Mouse (Mus musculus) layer of hippocampus, adult 9-11 months (tissue): ENCODE data around the gene Hecw2.

Source experiments
- DNase-seq: peaks from one replicate; pipeline ENCODE4 v3.0.0; 2022

Gene Hecw2

DNA sequence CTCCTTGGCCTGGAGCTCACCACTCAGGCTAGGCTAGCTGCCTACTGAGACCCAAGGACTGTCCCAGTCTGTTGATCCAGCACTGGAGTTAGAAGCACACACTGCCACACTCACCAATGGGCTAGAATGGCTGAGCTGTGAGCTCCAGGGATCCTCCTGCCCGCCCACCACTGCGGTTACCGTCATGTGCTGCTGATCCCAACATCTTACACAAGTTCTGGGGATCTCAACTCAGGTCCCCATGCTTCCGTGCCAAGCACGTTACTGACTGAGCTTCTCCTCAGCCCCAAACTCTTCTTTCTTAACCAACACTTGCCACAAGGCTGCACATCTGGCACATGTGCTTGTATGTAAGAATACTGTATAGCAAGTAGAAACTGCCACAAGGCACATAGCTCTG is 218.2 kb downstream of the Hecw2 start:
- no peak for DNase-seq

DNA sequence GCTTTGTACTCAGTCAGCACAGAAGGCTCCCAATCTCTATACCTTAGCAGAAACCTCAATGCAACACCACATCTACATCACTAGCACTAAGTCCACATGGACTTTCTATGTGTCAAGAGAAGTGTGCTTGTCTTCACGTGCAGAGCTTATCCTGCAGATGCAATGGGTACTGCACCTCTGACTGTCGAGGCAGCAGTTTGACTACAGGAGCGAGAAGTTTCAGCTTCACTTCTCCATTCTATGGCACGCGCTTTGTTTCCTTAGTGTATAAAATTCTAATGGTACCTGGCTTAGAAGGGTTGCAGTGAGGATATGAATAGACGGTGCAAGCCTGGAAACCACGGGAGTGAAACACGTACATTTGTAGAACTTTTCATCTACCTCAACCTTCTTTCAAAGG is 218.9 kb downstream of the Hecw2 start:
- DNase-seq: no peak

DNA sequence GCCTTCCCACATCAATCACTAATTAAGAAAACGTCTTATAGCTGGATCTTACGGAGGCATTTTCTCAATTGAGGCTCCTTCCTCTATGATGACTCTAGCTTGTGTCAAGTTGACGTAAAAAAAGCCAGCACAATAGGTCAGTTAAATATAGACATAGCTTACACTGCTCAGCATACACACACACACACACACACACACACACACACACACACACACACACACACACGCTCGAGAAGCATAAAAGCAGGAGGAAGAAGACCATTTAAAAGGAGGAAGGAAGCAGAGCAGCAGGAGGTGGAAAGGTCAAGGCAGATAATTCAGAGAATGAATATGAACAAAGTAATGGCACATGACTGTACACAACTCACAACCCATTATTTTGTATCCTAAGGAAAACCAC is 220.0 kb downstream of the Hecw2 start:
- no peak for DNase-seq

GRCm38 (mm10) chr1:53970326-53970977 is 224.5 kb downstream of the Hecw2 start:
- DNase-seq: peak; percentile 14

DNA sequence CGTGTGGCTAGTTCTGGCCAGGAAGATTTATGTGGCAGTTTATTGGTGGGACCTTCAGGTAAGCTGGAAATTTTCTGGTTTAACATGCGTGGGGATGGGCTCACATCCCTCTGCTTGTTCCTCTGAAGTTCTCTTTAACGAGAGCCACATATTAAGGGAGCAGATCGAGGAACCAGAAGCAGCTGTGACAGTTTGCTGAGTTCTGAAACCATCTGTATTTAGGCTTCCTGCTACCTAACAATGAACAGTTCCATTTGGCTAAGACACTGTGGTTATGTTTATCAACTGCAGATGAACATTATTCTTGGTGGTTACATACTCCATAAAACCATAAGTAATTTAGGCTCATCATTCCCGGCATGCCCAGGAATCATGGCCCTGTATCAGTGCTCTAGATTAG is 242.6 kb downstream of the Hecw2 start:
- peak; percentile 49 for DNase-seq

DNA sequence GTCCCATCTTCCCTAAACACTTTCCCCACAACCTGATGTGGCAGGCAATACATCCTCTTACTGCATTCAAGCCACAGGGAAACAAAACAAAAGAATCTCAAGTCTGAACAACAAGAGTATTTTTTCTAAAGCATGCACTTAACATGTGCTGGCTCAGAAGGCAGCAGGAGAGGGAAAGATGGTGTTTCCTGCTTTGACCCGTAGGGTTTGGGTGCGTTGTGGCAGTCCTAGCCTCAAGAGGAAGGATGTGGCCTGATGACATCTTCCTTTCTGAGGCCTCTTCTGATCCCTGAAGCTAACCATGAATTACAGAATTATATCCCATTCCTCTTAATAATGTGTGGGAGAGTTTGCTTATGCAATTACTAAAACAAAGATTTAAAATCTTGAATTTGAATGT is 249.2 kb downstream of the Hecw2 start:
- DNase-seq: no peak

GRCm38 (mm10) chr1:53942468-53942867 is 252.5 kb downstream of the Hecw2 start:
- no peak for DNase-seq

GRCm38 (mm10) chr1:53941528-53941927 is 253.4 kb downstream of the Hecw2 start:
- DNase-seq: no peak

- DNase-seq: no peak
Measured at GRCm38 (mm10) chr1:53940268-53941017, 254.5 kb downstream of the Hecw2 start.

DNA sequence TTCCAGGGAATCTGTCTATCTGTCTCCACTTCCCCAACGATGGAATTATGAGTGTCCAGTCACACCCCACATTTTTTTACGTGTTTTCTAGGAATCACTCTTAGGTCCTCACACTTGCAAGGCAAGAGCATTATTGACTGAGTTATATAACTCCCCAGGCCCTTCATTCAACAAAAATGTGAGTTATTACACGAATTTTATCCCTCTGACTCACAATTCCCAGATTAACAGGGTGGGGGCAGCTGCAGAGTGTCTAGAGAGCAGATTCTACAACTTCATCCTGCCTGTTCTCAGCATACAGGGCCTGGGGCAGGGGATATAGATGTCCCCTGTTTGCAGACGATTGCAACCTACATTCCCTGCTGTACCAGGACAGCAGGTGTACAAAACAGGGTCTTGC is 255.7 kb downstream of the Hecw2 start:
- DNase-seq: no peak

DNA sequence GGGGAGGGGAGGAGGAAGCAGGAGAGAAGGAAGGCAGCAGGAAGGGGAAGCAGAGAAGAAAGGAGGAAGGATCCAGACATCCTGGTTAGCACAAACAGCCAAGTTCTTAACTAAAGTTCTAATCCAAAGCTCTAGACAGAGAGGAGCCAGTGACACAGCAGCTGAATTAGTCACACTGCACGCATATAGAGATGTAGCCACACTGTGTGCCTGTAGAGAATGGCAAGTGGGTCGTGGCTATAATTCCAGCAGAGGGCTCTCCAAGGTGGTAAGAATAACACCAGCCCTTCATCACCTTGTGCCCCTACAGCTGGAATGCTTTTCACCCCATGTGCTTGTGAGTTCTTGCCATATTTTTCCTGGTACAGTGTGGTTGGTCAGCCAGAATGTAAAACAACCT is 261.7 kb downstream of the Hecw2 start:
- DNase-seq: no peak

DNA sequence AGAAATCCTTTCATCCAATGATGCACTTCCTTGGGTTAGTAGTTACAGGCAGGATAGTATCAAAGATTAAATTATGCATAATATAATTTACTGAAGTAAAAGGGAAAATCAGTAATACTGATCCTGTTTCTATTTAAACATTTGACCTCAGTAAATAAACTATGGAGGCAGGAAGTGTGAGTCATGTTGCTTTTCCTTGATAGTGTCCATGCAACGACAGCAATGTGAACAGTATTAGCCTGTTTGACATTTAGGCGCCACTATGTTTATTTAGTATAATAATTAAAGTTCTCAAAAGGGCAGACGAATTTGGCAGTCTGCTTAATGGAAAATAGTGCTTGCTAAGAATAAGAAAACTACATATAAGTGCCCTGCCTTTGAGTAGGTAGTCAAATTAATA is 263.7 kb downstream of the Hecw2 start:
- no peak for DNase-seq

- DNase-seq: no peak
Measured at GRCm38 (mm10) chr1:53927605-53928004, 267.4 kb downstream of the Hecw2 start.

DNA sequence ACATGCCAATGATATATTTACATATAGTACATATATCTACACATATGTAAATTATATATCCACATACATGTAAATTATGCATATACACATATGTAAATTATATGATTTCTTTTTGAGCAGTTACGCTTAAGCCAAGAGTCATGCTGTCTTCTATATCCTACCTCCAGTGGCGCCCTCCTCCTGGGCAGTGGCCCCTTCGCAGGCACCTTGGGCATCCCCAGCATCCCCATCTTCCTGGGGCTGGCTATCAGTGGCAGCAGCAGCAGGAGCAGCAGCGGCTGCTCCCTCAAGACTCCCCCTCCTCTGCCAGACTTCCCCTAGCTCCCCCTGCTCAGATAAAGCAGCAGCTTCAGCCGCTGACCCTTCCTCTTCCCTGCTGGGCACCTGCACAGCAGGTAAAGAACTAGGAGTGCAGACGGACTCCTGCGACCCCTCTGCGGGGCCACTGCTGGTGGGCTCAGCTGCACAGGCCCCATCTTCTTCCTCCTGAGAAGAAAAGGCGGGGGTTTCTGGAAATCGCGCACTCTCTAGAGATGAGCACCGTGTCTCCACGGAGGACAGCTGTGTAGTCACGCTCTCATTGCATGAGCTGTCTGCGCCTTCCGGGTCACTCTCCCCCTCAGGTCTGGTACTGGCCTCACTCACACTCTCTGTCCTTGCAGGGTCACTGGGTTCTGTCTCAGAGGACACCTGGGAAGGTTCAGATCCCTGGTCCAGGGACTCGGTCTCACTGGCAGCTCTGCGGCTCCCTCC is 269.6 kb downstream of the Hecw2 start:
- DNase-seq: no peak

DNA sequence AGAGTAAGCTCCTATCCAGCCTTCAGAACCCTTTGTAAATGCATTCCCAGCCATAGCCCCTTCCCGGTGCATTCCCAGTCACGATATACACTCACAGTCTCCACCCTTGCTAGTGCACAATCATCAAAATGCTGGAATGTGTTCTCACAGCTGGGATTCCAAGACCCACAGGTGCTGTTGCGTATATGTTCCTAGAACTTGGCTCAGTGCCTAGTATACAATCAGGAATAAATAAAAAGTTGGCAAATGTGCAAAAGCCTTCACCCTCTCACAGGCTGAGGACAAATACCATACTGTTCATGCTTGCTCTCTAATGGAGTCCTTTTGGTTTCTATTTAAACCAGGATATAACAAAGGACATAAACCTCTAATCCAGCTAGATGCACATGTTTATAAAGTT is 283.1 kb downstream of the Hecw2 start:
- DNase-seq: no peak

GRCm38 (mm10) chr1:53910251-53910650 is 284.7 kb downstream of the Hecw2 start:
- DNase-seq: no peak

- DNase-seq: peak; percentile 17
Measured at GRCm38 (mm10) chr1:53909118-53909517, 285.9 kb downstream of the Hecw2 start.

- no peak for DNase-seq
Measured at GRCm38 (mm10) chr1:53906175-53906574, 288.8 kb downstream of the Hecw2 start.

DNA sequence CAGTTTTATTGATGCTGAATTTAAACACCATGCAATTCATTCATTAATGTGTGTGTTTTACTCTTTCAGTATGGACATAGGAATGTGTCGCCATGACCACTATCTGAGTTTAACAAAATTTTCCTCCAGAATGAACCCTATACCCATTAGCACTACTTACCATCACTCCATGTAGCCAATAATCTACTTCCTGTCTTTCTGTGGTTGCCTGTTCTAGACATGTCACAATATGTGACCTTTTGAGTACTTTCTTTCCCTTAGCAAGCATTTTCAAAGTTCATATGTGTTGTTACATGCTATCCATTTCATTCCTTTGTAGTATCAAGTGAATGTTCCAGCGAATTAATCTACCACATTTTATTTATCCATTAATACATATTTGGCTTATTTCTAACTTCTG is 294.6 kb downstream of the Hecw2 start:
- no peak for DNase-seq

DNA sequence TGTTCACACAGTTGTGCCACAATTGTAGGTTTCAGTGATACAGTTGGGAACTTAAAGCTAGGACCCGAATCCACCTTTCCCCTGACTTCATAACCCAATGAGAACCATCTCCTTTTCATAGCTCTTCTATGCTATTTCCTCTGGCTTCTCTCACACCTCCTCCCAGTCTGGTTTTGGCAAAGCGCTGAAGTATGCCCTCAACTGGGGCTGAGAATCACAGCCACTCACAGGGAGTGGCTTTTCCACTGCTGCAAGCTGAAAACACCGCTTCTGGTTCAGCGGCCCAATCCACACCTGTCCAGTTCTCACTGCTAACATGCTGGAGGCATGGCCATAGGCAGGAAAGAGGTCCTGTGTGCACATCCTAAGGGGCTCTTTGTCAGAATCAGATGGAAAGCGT is 300.7 kb downstream of the Hecw2 start:
- no peak for DNase-seq

GRCm38 (mm10) chr1:53890380-53890779 is 304.6 kb downstream of the Hecw2 start:
- DNase-seq: no peak

DNA sequence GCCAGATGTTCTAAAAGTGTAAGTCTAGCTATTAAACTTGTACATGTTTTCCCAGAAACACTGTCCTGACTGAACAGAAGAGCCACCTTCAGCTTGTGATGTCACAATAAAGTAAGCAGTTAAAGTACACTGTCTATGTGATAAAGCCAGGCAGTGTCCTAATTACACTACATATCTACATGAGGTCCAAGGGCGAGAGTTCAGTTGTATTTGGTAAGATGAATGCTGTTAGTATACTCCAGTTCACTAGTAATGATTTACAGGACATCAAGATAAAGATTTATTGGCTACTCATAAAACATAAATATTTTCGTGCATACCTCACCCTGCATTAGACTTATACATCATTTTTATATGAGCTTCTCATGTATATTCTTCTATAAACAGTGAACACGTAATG is 305.2 kb downstream of the Hecw2 start:
- no peak for DNase-seq

- no peak for DNase-seq
Measured at GRCm38 (mm10) chr1:53882480-53882879, 312.5 kb downstream of the Hecw2 start.

GRCm38 (mm10) chr1:53875919-53876318 is 319.0 kb downstream of the Hecw2 start:
- DNase-seq: no peak
